Mouse (Mus musculus) kidney, adult 2 months (tissue): ENCODE data around the gene Rasal3.

Source experiments
- CTCF ChIP-seq: fragments of 200-500 bp; conservative IDR thresholded peaks from 2 replicates; pipeline ENCODE4 v1.5.1; 2011; ENCODE audit warnings: low read depth, mild to moderate bottlenecking, control low read depth, low read length, moderate library complexity, mixed read lengths; ENCODE audit not compliant: insufficient read depth, insufficient read length
- POLR2A ChIP-seq: fragments of 200-500 bp; IDR thresholded peaks from one replicate; pipeline ENCODE4 v1.6.1; 2011; ENCODE audit warnings: low read depth, low read length, control low read depth

DNA sequence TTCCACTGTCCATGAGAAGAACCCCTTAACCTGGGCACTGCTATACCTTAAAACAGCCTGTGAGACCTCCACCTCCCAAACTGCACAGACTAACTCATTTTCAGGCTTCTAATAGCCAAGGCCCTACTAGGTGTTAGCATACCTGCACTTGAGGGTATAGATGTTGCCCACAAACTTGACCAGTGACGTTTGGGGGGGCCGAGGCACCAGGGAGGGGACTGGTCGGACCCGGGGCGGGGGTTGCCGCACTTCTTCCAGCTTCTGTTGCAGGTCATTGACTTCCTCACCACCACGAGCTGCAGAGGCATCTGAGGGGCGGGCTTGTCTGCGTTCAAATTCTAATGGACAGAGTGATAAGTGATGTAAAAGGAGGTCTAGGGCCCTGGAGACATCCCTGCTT is 47.1 kb downstream of the Rasal3 start:
- no peak for TF ChIP-seq CTCF
- TF ChIP-seq POLR2A = no peak
